Mouse (Mus musculus): ENCODE results near the gene Nkpd1. TPM values are rescaled to one million over a fixed set of nuclear protein-coding genes. Genes with fewer than 3 reads are reported as not detected.

Gene Nkpd1
- polyA plus RNA-seq, 2 experiments, result 0.01 TPM; not detected in 1

GRCm38 (mm10) chr7:19560491-19561260 is 43.0 kb downstream of the Nkpd1 start:
- peak overlapping the region; percentile 95 to 96 for H3K4me3 ChIP-seq (ENCODE audit: insufficient read depth in 1 of 2, low read depth in 2 of 2, low read length in 2 of 2)
- peaks cover 33% of the 10 kb centered on the region for H3K36me3 ChIP-seq (replicated peaks; ENCODE audit: control insufficient read depth, insufficient read depth, low read depth)
- DNase-seq (ENCODE audit: low read depth in 3 of 3, low spot score in 3 of 3), result no peak
- peak overlapping the region; percentile 94 for H3K9ac ChIP-seq (replicated peaks)
- H3K4me1 ChIP-seq (replicated peaks; ENCODE audit: control insufficient read depth in 2 of 2, insufficient read depth in 2 of 2, low read length in 1 of 2), result peaks cover 43 to 57% of the 10 kb centered on the region in 2 experiments
- peak overlapping the region; percentile 97 for H3K27ac ChIP-seq
- H3K27me3 ChIP-seq (ENCODE audit: control insufficient read depth, insufficient read depth, low read length), result no peaks in the 10 kb centered on the region
- peak overlapping the region; percentile 94 for H3K4me2 ChIP-seq (ENCODE audit: low read depth)
- H3K9me3 ChIP-seq (ENCODE audit: control insufficient read depth, low read length), result peaks cover 4% of the 10 kb centered on the region
- no peak for ATAC-seq (ENCODE audit: insufficient read depth)
- 7% methylated on average over 11 of the region's 11 CpGs for WGBS (ENCODE audit: insufficient replicate concordance)
- TF ChIP-seq CTCF (IDR thresholded peaks at IDR 0.05; ENCODE audit: low read depth) (no peak), EP300 (IDR thresholded peaks at IDR 0.05; ENCODE audit: low read depth) (no peak)

GRCm38 (mm10) chr7:19561431-19561764 is 43.8 kb downstream of the Nkpd1 start:
- WGBS (ENCODE audit: insufficient replicate concordance), result 0% methylated on average over 11 of the region's 11 CpGs
- Histone ChIP-seq H3K36me3 (replicated peaks; ENCODE audit: control insufficient read depth, insufficient read depth, low read depth) (peaks cover 30% of the 10 kb centered on the region), H3K9ac (replicated peaks) (peak overlapping the region; percentile 94), H3K27me3 (ENCODE audit: control insufficient read depth, insufficient read depth, low read length) (no peaks in the 10 kb centered on the region), H3K4me2 (ENCODE audit: low read depth) (peak overlapping the region; percentile 94), H3K9me3 (ENCODE audit: control insufficient read depth, low read length) (peaks cover 4% of the 10 kb centered on the region), H3K4me3 (ENCODE audit: insufficient read depth in 1 of 2, low read depth in 2 of 2, low read length in 2 of 2) (peak overlapping the region; percentile 95 to 96), H3K27ac (peak overlapping the region; percentile 97), H3K4me1 (replicated peaks; ENCODE audit: control insufficient read depth in 2 of 2, insufficient read depth in 2 of 2, low read length in 1 of 2) (peaks cover 43 to 57% of the 10 kb centered on the region in 2 experiments)
- TF ChIP-seq EP300 (IDR thresholded peaks at IDR 0.05; ENCODE audit: low read depth), result no peak
- no peak for TF ChIP-seq CTCF (IDR thresholded peaks at IDR 0.05; ENCODE audit: low read depth)
- ATAC-seq (ENCODE audit: insufficient read depth) (no peak), DNase-seq (ENCODE audit: low read depth in 3 of 3, low spot score in 3 of 3) (no peak)

- Histone ChIP-seq H3K27ac (peak overlapping the region; percentile 97), H3K9ac (replicated peaks) (peak overlapping the region; percentile 94), H3K4me3 (ENCODE audit: insufficient read depth in 1 of 2, low read depth in 2 of 2, low read length in 2 of 2) (peak overlapping the region; percentile 95 to 96), H3K9me3 (ENCODE audit: control insufficient read depth, low read length) (peaks cover 4% of the 10 kb centered on the region), H3K4me2 (ENCODE audit: low read depth) (peak overlapping the region; percentile 94), H3K27me3 (ENCODE audit: control insufficient read depth, insufficient read depth, low read length) (no peaks in the 10 kb centered on the region), H3K4me1 (replicated peaks; ENCODE audit: control insufficient read depth in 2 of 2, insufficient read depth in 2 of 2, low read length in 1 of 2) (peaks cover 43 to 57% of the 10 kb centered on the region in 2 experiments), H3K36me3 (replicated peaks; ENCODE audit: control insufficient read depth, insufficient read depth, low read depth) (peaks cover 27% of the 10 kb centered on the region)
- under 1% methylated on average over 100 of the region's 102 CpGs for WGBS (ENCODE audit: insufficient replicate concordance)
- DNase-seq (ENCODE audit: low read depth in 3 of 3, low spot score in 3 of 3) (peak; percentile 85 to 88 (median 86)), ATAC-seq (ENCODE audit: insufficient read depth) (peak; percentile 81)
- TF ChIP-seq CTCF (IDR thresholded peaks at IDR 0.05; ENCODE audit: low read depth), result no peak
- TF ChIP-seq EP300 (IDR thresholded peaks at IDR 0.05; ENCODE audit: low read depth), result no peak
Measured at GRCm38 (mm10) chr7:19561765-19562642, 44.4 kb downstream of the Nkpd1 start.

GRCm38 (mm10) chr7:19562643-19563410 is 45.2 kb downstream of the Nkpd1 start, which contains the start of gene Ppp1r37:
Ppp1r37 (minus strand) TSS chr7:19563076.
- Histone ChIP-seq H3K4me2 (ENCODE audit: low read depth) (peak within 1 kb of the TSS; percentile 94), H3K36me3 (replicated peaks; ENCODE audit: control insufficient read depth, insufficient read depth, low read depth) (peaks cover 22% of the 10 kb centered on the region), H3K4me1 (replicated peaks; ENCODE audit: control insufficient read depth in 2 of 2, insufficient read depth in 2 of 2, low read length in 1 of 2) (peaks cover 43 to 54% of the 10 kb centered on the region in 2 experiments), H3K27ac (peak within 1 kb of the TSS; percentile 97), H3K9ac (replicated peaks) (peak within 1 kb of the TSS; percentile 94), H3K9me3 (ENCODE audit: control insufficient read depth, low read length) (peaks cover 4% of the 10 kb centered on the region), H3K4me3 (ENCODE audit: insufficient read depth in 1 of 2, low read depth in 2 of 2, low read length in 2 of 2) (peak within 1 kb of the TSS; percentile 95 to 96), H3K27me3 (ENCODE audit: control insufficient read depth, insufficient read depth, low read length) (no peaks in the 10 kb centered on the region)
- whole genome bisulfite sequencing (ENCODE audit: insufficient replicate concordance), result 5% methylated on average over 19 of the region's 19 CpGs
- ATAC-seq (ENCODE audit: insufficient read depth) (no peak), DNase-seq (ENCODE audit: low read depth in 3 of 3, low spot score in 3 of 3) (no peak)
- TF ChIP-seq EP300 (IDR thresholded peaks at IDR 0.05; ENCODE audit: low read depth) (no peak), CTCF (IDR thresholded peaks at IDR 0.05; ENCODE audit: low read depth) (no peak)

Measured in liver, embryonic 14.5 days (tissue).